Mouse (Mus musculus) embryonic facial prominence, embryonic 14.5 days (tissue): ENCODE data around the gene Tff2. TPM values are rescaled to one million over a fixed set of nuclear protein-coding genes. Genes with fewer than 3 reads are reported as not detected.

ENCODE experiments used
- ATAC-seq: fragments of 200-750 bp; cut with Nextera tagmentation; 2 replicates; pipeline ENCODE4 v1.8.0; 2017; ENCODE audit warnings: low read depth, moderate number of reproducible peaks, moderate TSS enrichment
- DNase-seq: peaks from one replicate; pipeline ENCODE4 v3.0.0-alpha.2; 2015; ENCODE audit warnings: low spot score
- H3K27ac ChIP-seq: fragments of 300-500 bp; sonication (generic); replicated peaks from 2 replicates; pipeline ENCODE4 v1.5.1; 2014; ENCODE audit warnings: low read depth, mild to moderate bottlenecking, low read length, moderate library complexity
- H3K27me3 ChIP-seq: fragments of 300-500 bp; sonication (generic); replicated peaks from 2 replicates; pipeline ENCODE4 v1.6.1; 2014; ENCODE audit warnings: low read length; ENCODE audit not compliant: control insufficient read depth, insufficient read depth
- H3K36me3 ChIP-seq: fragments of 300-500 bp; sonication (generic); 2 replicates; pipeline ENCODE4 v1.6.1; 2014; ENCODE audit warnings: low read length, mixed read lengths; ENCODE audit not compliant: control insufficient read depth, insufficient read depth
- H3K4me1 ChIP-seq: fragments of 300-500 bp; sonication (generic); 2 replicates; pipeline ENCODE4 v1.6.1; 2014; ENCODE audit warnings: antibody characterized with exemption, low read length; ENCODE audit not compliant: control insufficient read depth, insufficient read depth
- H3K4me2 ChIP-seq: fragments of 300-500 bp; sonication (generic); 2 replicates; pipeline ENCODE4 v1.6.1; 2014; ENCODE audit warnings: low read depth, mild to moderate bottlenecking, low read length, moderate library complexity, mixed read lengths
- H3K4me3 ChIP-seq: fragments of 300-500 bp; sonication (generic); 2 replicates; pipeline ENCODE4 v1.5.1; 2014; ENCODE audit warnings: low read depth, mild to moderate bottlenecking, low read length
- H3K9ac ChIP-seq: fragments of 300-500 bp; sonication (generic); 2 replicates; pipeline ENCODE4 v1.6.1; 2014; ENCODE audit warnings: low read depth, mild to moderate bottlenecking, low read length, moderate library complexity, mixed read lengths
- H3K9me3 ChIP-seq: fragments of 300-500 bp; sonication (generic); 2 replicates; pipeline ENCODE4 v1.6.1; 2016; ENCODE audit warnings: low read length; ENCODE audit not compliant: control insufficient read depth
- WGBS: fragments of 180-500 bp; shearing (Covaris S2); extraction: QIAGEN DNeasy Blood & Tissue Kit; methylation state at CpG from one replicate; pipeline ENCODE4 v1.1.7; 2014; 5-methylcytosine and 5-hydroxymethylcytosine counted together
- polyA plus RNA-seq: library from polyadenylated mRNA; unstranded; fragments of >200 nt; fragmentation: Nextera tagmentation; extraction: Ambion mirVana; gene quantifications from 2 replicates; pipeline ENCODE4 v1.2.1, GENCODE M21; 2014

Tff2 gene
- not detected in 2 replicates for polyA plus RNA-seq

DNA sequence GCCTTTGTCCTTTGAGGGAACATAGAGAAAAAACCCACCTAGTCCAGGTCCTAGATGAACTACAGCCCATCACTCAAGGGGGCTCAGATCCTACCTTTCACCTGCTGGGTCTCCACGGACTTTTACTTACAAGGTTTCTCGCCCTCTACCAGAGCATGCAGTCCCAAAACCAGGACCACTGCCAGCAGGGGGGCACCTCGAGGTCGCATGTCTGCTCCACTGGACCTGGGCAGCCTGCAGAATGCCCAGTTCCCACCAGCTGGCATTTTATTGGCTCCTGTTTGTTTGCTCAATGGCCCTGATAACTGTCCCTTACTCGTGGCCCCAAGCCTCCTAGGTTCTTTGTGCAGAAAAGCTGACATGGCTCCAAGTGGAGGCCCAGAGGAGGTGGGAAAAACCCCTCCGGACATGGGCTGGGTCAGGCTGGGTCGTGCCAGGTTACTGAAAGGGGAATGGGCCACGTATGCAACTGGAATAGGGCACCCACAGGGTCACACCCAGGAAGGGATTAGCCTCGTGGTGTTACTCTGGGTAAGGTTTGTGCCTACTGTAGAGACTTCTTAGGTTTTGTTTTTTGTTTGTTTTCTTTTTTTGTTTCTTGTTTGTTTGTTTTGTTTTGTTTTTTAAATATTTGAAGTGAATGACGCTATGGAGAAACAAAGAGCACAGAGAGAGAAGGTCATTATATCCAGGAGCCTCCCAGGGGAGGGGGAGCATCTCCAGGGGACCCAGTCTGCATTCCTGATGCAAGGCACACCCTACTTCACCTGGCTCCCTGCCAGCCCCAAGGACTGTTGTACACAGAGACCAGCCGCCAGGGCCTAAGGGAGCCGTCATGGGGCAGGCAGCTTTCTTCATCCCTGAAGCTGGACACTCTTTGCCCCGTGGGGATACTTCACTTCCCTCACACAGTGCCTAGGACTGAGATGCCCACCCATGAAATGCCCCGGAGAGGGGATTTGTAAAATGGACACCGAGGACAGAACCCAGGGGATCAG, at the start of gene Tff2:
TSS of gene Tff2 (minus strand) at position 243 of the 998 bp plus-strand sequence.
- ATAC-seq (peak; percentile 57; the same call in 1 of the 2 replicates), DNase-seq (peak; percentile 75)
- H3K27ac ChIP-seq: no peak within 1 kb of the TSS
- 70% methylated on average over 15 of the region's 15 CpGs for WGBS
- H3K4me1 ChIP-seq: no peaks in the 10 kb centered on the region
- H3K4me2 ChIP-seq: no peak within 1 kb of the TSS
- H3K9ac ChIP-seq: no peak within 1 kb of the TSS
- no peaks in the 10 kb centered on the region for H3K36me3 ChIP-seq
- no peak within 1 kb of the TSS for H3K4me3 ChIP-seq
- peaks cover 6% of the 10 kb centered on the region; the same call in 1 of the 2 replicates for H3K9me3 ChIP-seq
- H3K27me3 ChIP-seq: no peaks in the 10 kb centered on the region

DNA sequence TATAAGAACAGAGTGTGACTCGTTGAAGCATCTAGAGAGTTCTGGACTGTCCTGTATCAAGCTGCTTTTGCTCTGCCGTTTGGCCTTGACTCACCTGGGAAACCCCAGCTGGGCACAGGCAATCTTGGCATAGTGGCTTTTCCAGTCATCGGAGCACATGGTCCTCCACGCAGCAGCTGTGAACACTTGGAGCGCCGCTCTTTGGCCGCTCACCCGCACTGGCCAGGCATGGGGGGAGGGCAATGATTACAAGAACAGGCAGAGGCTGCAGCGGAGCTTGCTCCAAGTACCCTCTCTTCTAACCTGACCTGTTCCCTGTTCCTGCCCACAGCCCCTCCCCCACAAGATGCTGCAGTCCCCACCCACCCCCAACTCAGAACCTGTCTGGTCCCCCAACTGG, 49.3 kb upstream of the Tff2 start:
- ATAC-seq: no peak

DNA sequence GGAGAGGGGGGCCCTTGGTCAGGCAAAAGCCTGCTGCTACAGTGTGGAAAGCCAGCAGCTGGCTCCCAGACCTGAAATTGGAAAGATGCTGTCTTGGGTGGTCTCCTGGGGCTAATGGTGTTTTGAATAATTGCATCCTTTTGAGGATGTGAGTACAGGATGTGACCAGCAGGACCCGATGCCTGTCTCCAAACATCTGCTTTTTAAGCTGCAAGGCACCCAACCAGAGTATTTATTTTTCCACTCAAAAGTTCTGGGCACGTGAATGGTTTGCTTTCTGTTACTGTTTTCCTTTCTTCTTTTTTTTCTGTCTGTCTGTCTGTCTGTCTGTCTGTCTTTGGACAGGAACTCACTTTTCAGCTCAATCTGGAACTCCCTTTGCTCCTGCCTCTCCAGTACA, 48.6 kb upstream of the Tff2 start:
- no peaks in the 10 kb centered on the region for H3K36me3 ChIP-seq
- H3K27ac ChIP-seq: no peak overlapping the region
- H3K9ac ChIP-seq: no peak overlapping the region
- 28% methylated on average over 2 of the region's 2 CpGs for WGBS
- H3K4me2 ChIP-seq: no peak overlapping the region
- H3K27me3 ChIP-seq: no peaks in the 10 kb centered on the region
- H3K4me3 ChIP-seq: no peak overlapping the region
- H3K4me1 ChIP-seq: 0 out of 2 replicates have a peak, but pooled peaks cover 4% of the 10 kb centered on the region
- ATAC-seq (no peak), DNase-seq (no peak)
- no peaks in the 10 kb centered on the region for H3K9me3 ChIP-seq

More for the DNA sequence above, 49.3 kb upstream of the Tff2 start:
- Histone ChIP-seq H3K9me3 (no peaks in the 10 kb centered on the region), H3K36me3 (no peaks in the 10 kb centered on the region), H3K27ac (no peak overlapping the region), H3K27me3 (no peaks in the 10 kb centered on the region), H3K4me1 (0 out of 2 replicates have a peak, but pooled peaks cover 4% of the 10 kb centered on the region), H3K9ac (no peak overlapping the region), H3K4me2 (no peak overlapping the region), H3K4me3 (no peak overlapping the region)
- 83% methylated on average over 9 of the region's 9 CpGs for WGBS
- DNase-seq: no peak

DNA sequence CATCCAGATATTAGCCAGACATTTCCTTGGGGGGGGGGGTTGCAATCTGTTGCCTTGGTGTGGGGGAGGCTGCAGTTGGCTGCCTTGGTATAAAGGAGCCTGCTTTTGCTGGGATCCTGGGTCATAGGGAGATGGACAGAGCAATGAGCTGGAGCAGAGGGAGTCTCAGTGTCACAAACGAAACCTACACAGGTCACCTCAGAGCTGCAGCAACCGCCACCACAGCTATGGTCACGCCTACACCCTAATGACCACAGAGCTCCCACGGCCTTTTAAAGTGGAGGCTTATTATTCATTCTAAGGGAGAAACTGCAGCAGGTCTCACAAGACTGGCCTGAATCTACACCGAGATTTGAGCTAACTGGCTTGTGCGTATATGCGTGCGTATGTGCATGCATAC, 47.7 kb upstream of the Tff2 start:
- Histone ChIP-seq H3K9me3 (no peaks in the 10 kb centered on the region), H3K27ac (no peak overlapping the region), H3K36me3 (no peaks in the 10 kb centered on the region), H3K9ac (no peak overlapping the region), H3K4me3 (no peak overlapping the region), H3K4me1 (0 out of 2 replicates have a peak, but pooled peaks cover 4% of the 10 kb centered on the region), H3K4me2 (no peak overlapping the region), H3K27me3 (no peaks in the 10 kb centered on the region)
- no peak for DNase-seq
- 75% methylated on average over 8 of the region's 8 CpGs for WGBS
- no peak for ATAC-seq

DNA sequence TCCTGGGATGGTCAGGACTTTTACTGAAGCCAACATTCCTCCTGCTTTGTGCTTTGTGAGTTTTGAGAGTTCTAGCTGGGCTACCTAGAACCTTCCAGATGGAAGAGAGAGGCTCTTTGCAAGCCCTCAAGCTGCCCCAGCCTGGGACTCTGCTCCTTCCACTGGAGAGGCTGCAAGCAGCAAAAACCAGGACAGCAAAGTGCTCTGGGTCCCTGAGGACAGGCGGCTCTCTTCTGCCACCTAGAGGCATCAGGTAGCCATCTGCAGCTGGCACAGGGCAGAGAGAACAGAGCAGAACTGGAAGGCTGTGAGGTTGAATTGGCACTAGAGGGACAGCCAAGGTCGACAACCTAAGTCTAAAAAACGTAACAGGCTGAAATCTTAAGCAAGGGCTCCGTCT, 43.3 kb upstream of the Tff2 start:
- Histone ChIP-seq H3K9ac (no peak overlapping the region), H3K4me2 (no peak overlapping the region), H3K4me3 (no peak overlapping the region), H3K4me1 (no peaks in the 10 kb centered on the region), H3K27ac (no peak overlapping the region), H3K36me3 (no peaks in the 10 kb centered on the region), H3K9me3 (no peaks in the 10 kb centered on the region), H3K27me3 (no peaks in the 10 kb centered on the region)
- DNase-seq (peak; percentile 68), ATAC-seq (peak; percentile 68; the same call in 1 of the 2 replicates)
- 21% methylated on average over 4 of the region's 4 CpGs for WGBS

DNA sequence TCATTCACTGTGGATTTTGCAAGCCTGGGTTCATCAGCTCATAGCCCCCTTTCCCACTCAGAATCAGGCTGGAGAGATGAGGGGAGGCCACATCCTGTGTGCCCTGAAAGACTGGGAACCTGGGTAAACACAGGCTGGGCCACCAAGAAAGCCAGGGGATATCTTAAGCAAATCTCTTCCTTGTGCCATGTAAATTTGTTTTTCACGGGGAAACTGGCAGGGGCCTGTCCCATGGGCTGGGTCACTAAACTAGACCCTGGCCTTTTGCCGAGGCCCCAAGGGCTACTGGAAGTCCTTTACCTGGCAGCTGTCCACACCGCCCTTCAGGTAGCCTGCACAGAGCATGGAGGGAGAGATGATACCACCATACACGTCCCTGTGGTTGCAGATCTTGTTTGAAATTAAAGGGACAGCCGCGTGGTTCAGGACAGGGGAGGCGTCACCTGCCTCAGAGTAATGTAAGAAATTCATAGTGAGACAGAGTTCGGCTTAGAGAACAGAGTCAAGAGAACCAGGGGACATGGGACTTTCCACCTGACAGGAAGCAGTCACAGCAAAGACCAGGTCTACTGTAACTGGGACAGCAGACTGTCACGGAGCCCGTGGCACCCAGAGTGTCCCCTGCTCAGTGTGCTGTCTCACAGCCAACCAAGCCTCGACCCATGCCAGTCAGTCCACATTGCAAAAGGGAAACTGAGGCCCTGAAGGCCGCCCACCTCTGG, 40.3 kb upstream of the Tff2 start:
- Histone ChIP-seq H3K4me1 (no peaks in the 10 kb centered on the region), H3K36me3 (no peaks in the 10 kb centered on the region), H3K4me2 (no peak overlapping the region), H3K27me3 (no peaks in the 10 kb centered on the region), H3K9ac (no peak overlapping the region), H3K27ac (no peak overlapping the region), H3K9me3 (no peaks in the 10 kb centered on the region), H3K4me3 (no peak overlapping the region)
- 72% methylated on average over 12 of the region's 12 CpGs for WGBS
- no peak for ATAC-seq
- no peak for DNase-seq

DNA sequence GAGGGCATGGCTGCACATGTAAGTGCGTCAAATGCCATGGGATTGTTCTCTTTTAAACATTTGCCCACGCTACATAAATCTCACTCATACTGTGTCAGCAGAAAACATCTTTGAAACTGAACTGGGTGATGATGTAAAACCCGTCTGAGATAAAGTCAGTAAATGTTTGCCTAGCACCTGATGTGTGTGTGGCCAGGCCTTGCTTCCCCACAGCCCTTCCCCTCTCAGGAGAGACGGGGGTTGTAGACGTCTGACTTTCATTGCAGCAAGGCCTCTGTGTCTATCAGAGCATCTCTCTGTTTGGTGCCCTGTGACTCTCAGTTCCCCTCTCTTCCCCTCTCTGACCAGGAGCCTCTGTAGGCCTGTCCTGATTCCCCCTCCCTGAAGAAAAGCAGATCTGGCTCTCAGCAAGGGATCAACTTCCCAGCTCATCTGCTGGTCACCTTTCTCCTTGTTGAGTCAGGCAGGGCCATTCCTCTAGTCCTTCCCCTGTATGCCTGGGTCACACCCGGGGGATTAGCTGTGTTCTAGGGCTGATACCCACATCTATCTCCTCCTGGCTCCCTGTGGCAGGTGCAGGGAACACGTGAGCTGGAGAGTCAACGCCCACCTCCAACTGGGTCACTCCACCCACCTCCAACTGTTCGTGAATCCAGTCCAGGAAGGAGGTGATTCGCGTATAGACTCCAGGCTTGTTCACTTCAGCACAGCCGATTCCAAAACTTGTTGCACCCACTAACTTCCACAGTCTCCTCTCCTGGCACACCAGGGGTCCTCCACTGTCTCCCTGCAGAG, 39.3 kb upstream of the Tff2 start:
- Histone ChIP-seq H3K36me3 (no peaks in the 10 kb centered on the region), H3K9me3 (no peaks in the 10 kb centered on the region), H3K4me2 (no peak overlapping the region), H3K27me3 (no peaks in the 10 kb centered on the region), H3K4me1 (no peaks in the 10 kb centered on the region), H3K4me3 (no peak overlapping the region), H3K9ac (no peak overlapping the region), H3K27ac (no peak overlapping the region)
- DNase-seq (peak; percentile 14), ATAC-seq (no peak)
- WGBS: 65% methylated on average over 12 of the region's 12 CpGs

DNA sequence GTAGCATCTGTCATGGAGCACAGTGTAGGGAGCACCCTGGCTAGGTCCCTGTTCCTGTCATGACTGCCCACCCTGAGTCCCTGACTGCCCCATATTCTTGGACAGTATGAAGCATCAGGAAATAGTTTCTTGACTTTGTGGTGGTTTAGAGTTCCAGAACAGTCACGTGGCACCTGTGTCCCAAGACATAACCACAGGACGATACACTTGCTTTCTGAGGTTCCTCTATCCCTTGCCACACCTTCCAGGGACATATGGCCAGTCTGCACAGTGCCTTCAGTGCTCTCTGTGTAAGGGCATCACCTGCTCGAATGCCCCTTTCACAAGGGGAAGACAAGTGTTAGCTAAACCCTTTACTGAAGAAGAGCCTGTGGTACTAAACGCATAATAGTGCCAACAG, 37.4 kb upstream of the Tff2 start:
- Histone ChIP-seq H3K4me1 (no peaks in the 10 kb centered on the region), H3K4me2 (no peak overlapping the region), H3K27ac (no peak overlapping the region), H3K36me3 (no peaks in the 10 kb centered on the region), H3K27me3 (no peaks in the 10 kb centered on the region), H3K9me3 (no peaks in the 10 kb centered on the region), H3K9ac (no peak overlapping the region), H3K4me3 (no peak overlapping the region)
- DNase-seq (no peak), ATAC-seq (no peak)
- WGBS: 77% methylated on average over 4 of the region's 4 CpGs
